Mouse (Mus musculus) heart, adult 9 months (tissue): ENCODE results near the gene Nlrp9a.
"Not testable (repeated sequence)": the region's sequence is repeated elsewhere in the genome, so short reads cannot be mapped to it uniquely, and the experiment has no call there.

Experiments used
- DNase-seq, 2 experiments: peaks; one replicate each; pipeline ENCODE4 v3.0.0; 2022; ENCODE audit warnings: low spot score in 2 of 2

The Nlrp9a gene

DNA sequence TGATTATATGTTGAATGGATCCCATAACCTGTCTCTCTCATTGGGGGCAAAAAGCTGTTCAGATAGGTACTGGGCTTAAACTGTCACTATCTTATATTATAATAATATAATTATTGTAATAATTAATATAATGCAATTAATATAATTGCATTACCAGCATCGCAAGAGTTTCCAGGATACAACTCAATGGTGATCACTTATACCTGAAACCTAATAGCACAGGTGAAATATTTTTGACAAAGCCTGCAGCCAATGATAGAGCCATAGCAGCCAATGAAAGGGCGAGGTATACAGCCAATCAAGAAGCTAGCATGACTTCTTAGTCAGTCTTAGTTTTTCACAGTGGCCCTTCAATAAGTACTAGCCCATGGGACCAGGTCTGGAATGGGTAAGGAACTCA is at the start of gene Nlrp9a:
Gene Nlrp9a (plus strand): TSS at position 301 of the 400 bp plus-strand sequence.
- DNase-seq = not testable (repeated sequence)

DNA sequence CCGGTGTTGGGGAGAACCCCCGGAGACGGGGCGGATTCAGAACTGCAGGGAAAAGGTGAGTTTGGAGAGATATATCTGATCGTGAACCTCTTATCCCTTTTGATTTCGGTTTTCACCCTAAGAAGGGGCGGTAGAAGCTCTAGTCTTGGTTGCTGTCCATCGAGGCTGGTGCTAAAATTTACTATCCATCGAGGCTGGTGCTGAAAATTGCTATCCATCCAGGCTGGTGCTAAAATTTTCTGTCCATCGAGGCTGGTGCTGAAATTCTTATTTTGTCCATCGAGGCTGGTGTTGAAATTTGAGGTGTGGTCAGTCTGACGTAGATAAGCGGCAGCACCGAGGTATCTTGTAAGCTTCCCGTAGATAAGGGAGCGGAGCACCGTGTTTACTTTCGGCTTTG is 45.3 kb upstream of the Nlrp9a start:
- DNase-seq = not testable (repeated sequence)

DNA sequence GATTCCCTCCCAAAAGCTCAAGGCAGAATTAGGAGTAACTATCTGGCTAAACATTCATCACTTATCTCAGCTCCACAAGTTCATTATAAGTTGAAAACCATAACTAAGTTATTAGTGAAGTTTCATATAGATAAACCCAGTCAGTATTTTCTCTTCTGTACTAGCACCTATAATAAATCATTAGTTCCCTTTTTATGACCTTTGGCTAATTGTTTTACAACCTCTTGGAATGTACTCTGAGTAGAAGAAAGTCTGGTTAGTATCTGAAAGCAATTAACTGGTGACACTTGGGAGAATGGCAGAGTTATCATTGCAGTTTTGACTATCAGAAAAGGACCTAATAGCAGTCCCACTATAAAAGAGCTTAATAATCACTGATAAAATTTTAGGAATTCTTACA is 54.3 kb downstream of the Nlrp9a start:
- no peak for DNase-seq

DNA sequence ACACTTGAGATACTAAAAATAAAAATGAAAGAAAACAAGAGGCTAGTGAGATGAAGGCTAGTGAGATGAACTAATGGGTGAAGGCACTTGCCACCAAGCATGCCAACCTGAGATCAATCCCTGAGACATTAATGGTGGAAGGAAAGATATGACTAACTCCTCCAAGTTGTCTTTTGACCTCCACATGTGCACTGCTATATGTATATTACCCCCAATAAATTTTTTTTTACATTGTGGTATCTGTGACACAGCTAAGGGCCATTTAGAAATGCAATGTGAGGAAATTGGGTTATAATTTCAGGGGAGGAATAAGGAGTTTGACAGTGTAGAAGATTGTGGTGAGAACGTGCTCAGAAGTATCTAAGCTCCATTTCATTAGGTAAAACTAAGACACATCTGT is 55.0 kb downstream of the Nlrp9a start:
- no peak for DNase-seq

DNA sequence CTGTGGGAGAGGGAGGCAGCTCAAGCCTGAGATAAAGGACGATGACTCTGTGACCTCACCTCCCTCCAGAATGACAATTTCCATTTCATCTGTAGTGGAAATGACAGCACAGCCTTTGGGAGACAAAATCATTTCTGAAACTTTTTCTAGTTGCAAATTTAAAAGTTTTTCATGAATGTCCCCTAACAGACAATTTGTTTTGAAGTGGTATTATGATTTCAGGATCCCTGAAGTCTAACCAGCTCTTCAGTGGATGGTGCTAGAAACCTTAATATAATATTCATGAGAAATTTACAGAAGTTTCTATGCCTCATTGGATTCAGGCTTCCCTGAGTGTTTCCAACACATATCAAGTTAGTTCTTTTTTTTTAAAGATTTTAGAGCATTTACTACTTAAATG is 83.5 kb downstream of the Nlrp9a start, which contains the start of gene Vmn1r185:
Gene Vmn1r185 (minus strand): TSS at position 101 of the 400 bp plus-strand sequence.
- not testable (repeated sequence) for DNase-seq
